Comparison of ENCODE assay signal across 21 mouse cellular contexts in genomic region chr19:4542081-4542480, GRCm38 (mm10). TPM values are rescaled to one million over a fixed set of nuclear protein-coding genes. Genes with fewer than 3 reads are reported as not detected.
"Had no signal": no experiment of that assay in that cellular context is flagged by ENCODE, and none has a peak within 500 bp of the region (broad histone marks: within the 10 kb centered on the region; RNA-seq: fewer than 3 reads in every experiment).

No protein-coding gene starts in this region.

- H3K9ac ChIP-seq: intestine, embryonic 15.5 days; limb, embryonic 13.5 days; liver, embryonic 14.5 days; liver, postnatal 0 days; lung, embryonic 14.5 days; midbrain, embryonic 12.5 days; midbrain, embryonic 15.5 days; neural tube, embryonic 12.5 days; neural tube, embryonic 15.5 days had no signal

- DNase-seq: liver; liver, postnatal 0 days; lung, embryonic 14.5 days; right cerebral cortex, adult 18-20 months; right cerebral cortex, postnatal 14 days; right cerebral cortex, postnatal 4 days; thymus, adult 2 months; thymus, postnatal 14 days; thymus, postnatal 4 days had no signal

- H3K27ac ChIP-seq: intestine, embryonic 15.5 days; limb, embryonic 10.5 days; limb, embryonic 13.5 days; liver, embryonic 14.5 days; macrophage; midbrain, embryonic 12.5 days; midbrain, embryonic 15.5 days; neural tube, embryonic 12.5 days; neural tube, embryonic 15.5 days; stomach, postnatal 0 days had no signal

- ATAC-seq: intestine, embryonic 15.5 days; liver, postnatal 0 days; lung, postnatal 0 days; midbrain, embryonic 15.5 days had no signal

- H3K9me3 ChIP-seq: intestine, embryonic 15.5 days; limb, embryonic 10.5 days; limb, embryonic 13.5 days; midbrain, embryonic 12.5 days; midbrain, embryonic 15.5 days; neural tube, embryonic 12.5 days; neural tube, embryonic 15.5 days had no signal

- H3K4me2 ChIP-seq: intestine, embryonic 15.5 days; limb, embryonic 13.5 days; lung, embryonic 14.5 days; midbrain, embryonic 12.5 days; midbrain, embryonic 15.5 days; neural tube, embryonic 12.5 days; neural tube, embryonic 15.5 days had no signal

- H3K4me3 ChIP-seq: intestine, embryonic 15.5 days; limb, embryonic 10.5 days; limb, embryonic 13.5 days; midbrain, embryonic 12.5 days; midbrain, embryonic 15.5 days; neural tube, embryonic 12.5 days; neural tube, embryonic 15.5 days had no signal

- H3K4me1 ChIP-seq: intestine, embryonic 15.5 days; limb, embryonic 10.5 days; limb, embryonic 13.5 days; midbrain, embryonic 12.5 days; midbrain, embryonic 15.5 days; neural tube, embryonic 12.5 days; neural tube, embryonic 15.5 days had no signal

- H3K36me3 ChIP-seq: intestine, embryonic 15.5 days; limb, embryonic 10.5 days; limb, embryonic 13.5 days; midbrain, embryonic 12.5 days; midbrain, embryonic 15.5 days; neural tube, embryonic 12.5 days; neural tube, embryonic 15.5 days had no signal

- H3K27me3 ChIP-seq: intestine, embryonic 15.5 days; limb, embryonic 13.5 days; midbrain, embryonic 12.5 days; midbrain, embryonic 15.5 days; neural tube, embryonic 12.5 days; neural tube, embryonic 15.5 days had no signal

RNA-seq across cellular contexts. Expression of gene 2010003K11Rik, which starts 43.7 kb away (rescaled TPM):
- polyA plus RNA-seq: limb, embryonic 10.5 days; limb, embryonic 13.5 days; lung, embryonic 14.5 days; macrophage; midbrain, embryonic 12.5 days; midbrain, embryonic 15.5 days; neural tube, embryonic 12.5 days; stomach, embryonic 14.5 days had no signal
